Mouse (Mus musculus): ENCODE results near the gene Aldh3a1.

Gene Aldh3a1

GRCm38 (mm10) chr11:61197935-61198334 lies 9.4 kb upstream of the Aldh3a1 start:
- DNase-seq, result no peak

GRCm38 (mm10) chr11:61199620-61200362 lies 7.5 kb upstream of the Aldh3a1 start:
- no peak for DNase-seq

GRCm38 (mm10) chr11:61202186-61202585 lies 5.2 kb upstream of the Aldh3a1 start:
- no peak for DNase-seq

GRCm38 (mm10) chr11:61202810-61203209 lies 4.5 kb upstream of the Aldh3a1 start:
- no peak for DNase-seq

- DNase-seq, result peak; percentile 40
These were observed 2.0 kb upstream of the Aldh3a1 start for GRCm38 (mm10) chr11:61205167-61205950.

- no peak for DNase-seq
These were observed 1.2 kb upstream of the Aldh3a1 start for GRCm38 (mm10) chr11:61206136-61206535.

GRCm38 (mm10) chr11:61208316-61208715 lies 979 bp downstream of the Aldh3a1 start:
- no peak for DNase-seq

GRCm38 (mm10) chr11:61212102-61212501 lies 4.8 kb downstream of the Aldh3a1 start:
- DNase-seq, result no peak

- DNase-seq, result no peak
These were observed 8.6 kb downstream of the Aldh3a1 start for GRCm38 (mm10) chr11:61215936-61216335.

- peak; percentile 40 for DNase-seq
These were observed 13.0 kb downstream of the Aldh3a1 start for GRCm38 (mm10) chr11:61220156-61220881.

GRCm38 (mm10) chr11:61222007-61222406 lies 14.7 kb downstream of the Aldh3a1 start:
- DNase-seq, result no peak

GRCm38 (mm10) chr11:61222971-61223745 lies 15.8 kb downstream of the Aldh3a1 start:
- no peak for DNase-seq

- DNase-seq, result no peak
These were observed 17.0 kb downstream of the Aldh3a1 start for GRCm38 (mm10) chr11:61224234-61224744.

GRCm38 (mm10) chr11:61224907-61225306 lies 17.6 kb downstream of the Aldh3a1 start:
- DNase-seq, result no peak

- DNase-seq, result no peak
These were observed 18.2 kb downstream of the Aldh3a1 start for GRCm38 (mm10) chr11:61225511-61225910.

- DNase-seq, result peak; percentile 63
These were observed 18.6 kb downstream of the Aldh3a1 start for GRCm38 (mm10) chr11:61225941-61226412.

- no peak for DNase-seq
These were observed 20.5 kb downstream of the Aldh3a1 start for GRCm38 (mm10) chr11:61227816-61228215.

GRCm38 (mm10) chr11:61228406-61228805 lies 21.1 kb downstream of the Aldh3a1 start:
- no peak for DNase-seq

GRCm38 (mm10) chr11:61231329-61231728 lies 24.0 kb downstream of the Aldh3a1 start:
- peak; percentile 40 for DNase-seq

GRCm38 (mm10) chr11:61234174-61234573 lies 26.8 kb downstream of the Aldh3a1 start:
- DNase-seq, result no peak

- DNase-seq, result no peak
These were observed 28.7 kb downstream of the Aldh3a1 start for GRCm38 (mm10) chr11:61236015-61236414.

- DNase-seq, result no peak
These were observed 37.1 kb downstream of the Aldh3a1 start for GRCm38 (mm10) chr11:61244406-61244805.

Data from right cerebral cortex, adult 18-20 months (tissue).